Mouse (Mus musculus) spleen, embryonic (tissue): Measurements from ENCODE around the gene Matn4.
"Not testable (repeated sequence)": the region's sequence is repeated elsewhere in the genome, so short reads cannot be mapped to it uniquely, and the experiment has no call there.

Source experiments
- CTCF ChIA-PET: fragments of 350-600 bp; sonication (Branson Sonifier 250); formaldehyde crosslinking; loops from one replicate; lab custom pipeline; 2022; lab: Charles Lee

Gene Matn4

DNA sequence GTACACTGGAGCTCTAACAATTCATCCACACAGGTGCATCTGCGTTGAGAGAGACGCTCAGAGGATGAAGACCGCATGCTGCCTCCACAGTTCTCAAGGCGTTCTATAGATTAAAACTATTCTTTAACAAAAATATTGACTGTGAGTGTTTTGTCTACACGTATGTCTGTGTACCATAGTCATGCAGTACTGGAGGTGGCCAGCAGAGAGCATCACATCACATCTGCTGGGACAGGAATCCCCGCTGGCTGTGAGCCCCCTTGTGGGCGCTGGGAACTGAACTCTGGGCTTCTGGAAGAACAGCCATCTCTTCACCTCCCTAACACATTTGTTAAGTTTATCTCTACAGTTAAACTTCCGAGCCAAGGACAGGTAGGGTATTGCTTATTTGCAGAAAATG lies 23.2 kb downstream of the Matn4 start:
- CTCF ChIA-PET = no interaction called here

DNA sequence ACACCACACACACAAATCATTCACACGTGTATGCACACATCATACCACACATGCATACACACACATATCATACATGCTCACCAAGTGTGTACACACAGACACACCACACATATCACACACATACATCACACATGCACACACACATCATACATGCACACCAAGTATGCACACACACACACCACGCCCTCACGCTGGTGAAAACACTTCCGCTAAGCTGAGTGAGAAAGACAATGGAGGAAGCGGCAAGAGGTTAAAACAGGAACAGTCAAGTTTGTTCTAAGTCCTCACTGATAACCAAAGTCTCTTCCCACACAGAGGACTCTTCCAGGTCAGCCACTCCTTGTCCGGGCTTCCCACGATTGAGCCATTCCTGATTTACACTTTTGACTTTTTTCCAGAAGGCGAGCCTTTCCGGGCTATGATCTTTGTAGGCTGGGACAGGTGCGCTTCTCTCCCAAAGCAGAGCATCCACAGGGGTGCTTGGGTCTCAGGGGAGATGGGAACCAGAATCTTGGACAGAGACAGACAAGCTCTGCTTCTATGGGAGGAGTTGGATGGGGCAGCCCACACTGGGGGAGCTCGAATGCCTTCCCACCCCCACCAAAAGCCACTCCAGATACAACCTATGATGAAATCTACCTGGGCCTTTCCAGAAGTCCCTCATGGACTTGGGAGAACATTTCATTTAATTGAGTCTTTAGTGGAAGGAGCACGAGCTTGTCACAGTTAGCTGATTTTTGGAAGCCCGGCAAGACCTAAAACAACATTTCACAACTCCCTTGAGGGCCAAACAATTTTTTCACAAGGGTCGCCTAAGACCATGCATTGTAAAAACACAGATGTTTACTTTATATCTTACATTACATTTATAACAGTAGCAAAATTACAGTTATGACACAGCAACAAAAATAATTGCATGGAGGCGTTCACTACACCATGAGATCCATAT lies 27.2 kb downstream of the Matn4 start:
- CTCF ChIA-PET = interaction anchor here (0.6 kb wide), 1 partner anchor 170 kb away, joined by 4 read pairs; no protein-coding TSS in a partner anchor

DNA sequence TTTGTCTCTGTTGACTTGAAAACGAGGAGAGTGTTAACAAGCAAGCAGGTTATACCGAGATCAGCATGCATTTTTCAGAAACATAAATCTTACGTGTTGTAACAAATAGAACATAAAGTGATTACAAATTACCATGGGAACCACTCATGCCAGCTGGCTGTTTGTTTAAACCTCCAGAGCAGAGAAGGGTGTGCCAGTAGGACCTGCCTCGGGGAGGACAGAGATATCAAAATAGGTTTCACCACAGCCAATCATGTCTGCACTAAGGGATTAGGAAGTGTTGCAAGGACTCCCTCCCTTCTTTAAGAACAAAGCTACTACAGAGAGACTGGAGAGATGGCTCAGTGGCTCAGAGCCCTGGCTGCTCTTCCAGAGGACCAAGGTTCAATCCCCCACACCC lies 31.8 kb downstream of the Matn4 start:
- CTCF ChIA-PET = interaction anchor here (1.0 kb wide), 1 partner anchor 16 kb away, joined by 3 read pairs; no protein-coding TSS in a partner anchor

DNA sequence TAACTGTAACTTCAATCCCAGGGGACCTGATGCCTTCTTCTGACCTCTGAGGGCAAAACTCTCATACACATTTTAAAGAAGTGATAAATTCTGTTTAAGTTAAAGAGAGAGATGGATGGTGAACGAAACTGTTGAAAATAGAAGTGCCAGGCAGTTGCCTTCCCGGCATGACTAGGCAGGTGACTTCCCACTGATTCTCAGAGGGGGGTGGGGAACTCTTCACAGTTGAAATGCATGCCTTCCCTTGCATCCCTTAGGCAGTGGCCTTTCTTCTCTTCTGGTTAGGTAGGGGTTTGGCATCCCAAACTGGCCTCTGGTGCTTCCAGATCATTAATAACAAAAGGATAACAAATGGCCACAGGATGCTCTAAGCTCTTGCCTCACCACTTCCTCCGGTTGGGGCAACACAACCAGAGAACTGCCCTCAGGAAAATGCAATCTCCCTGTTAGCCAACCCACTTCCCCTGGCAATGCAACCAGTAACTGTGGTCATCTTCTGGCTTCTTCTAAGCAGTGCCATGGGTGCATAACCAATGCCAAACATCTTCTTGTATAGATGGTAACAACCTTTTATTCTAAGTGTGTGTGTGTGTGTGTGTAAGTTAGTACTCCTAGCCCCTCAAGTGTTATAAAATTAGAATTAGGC lies 32.4 kb downstream of the Matn4 start:
- CTCF ChIA-PET = interaction anchor here (0.7 kb wide), 1 partner anchor 75 kb away, joined by 3 read pairs; no protein-coding TSS in a partner anchor

DNA sequence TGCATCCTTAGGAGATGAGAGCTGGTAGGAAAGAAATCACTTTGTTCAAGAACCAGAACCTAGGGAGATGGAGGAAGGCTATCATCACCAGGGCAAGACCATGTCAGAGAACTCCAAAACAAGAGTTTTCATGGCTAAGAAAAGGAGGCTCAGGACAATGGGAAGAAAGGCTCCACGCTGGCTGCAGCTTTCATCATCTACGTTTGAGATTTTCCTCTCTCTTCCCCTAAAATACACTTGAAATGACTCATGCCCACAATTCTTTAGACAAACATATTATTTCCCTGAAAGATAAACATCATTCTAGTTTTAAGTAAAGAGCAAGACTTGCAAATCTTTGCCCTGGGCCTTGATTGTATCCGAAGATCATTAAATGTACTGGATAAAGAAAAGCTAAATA lies 33.6 kb downstream of the Matn4 start:
- CTCF ChIA-PET = interaction anchor here (0.7 kb wide), 1 partner anchor 1469 kb away, joined by 3 read pairs; no protein-coding TSS in a partner anchor

DNA sequence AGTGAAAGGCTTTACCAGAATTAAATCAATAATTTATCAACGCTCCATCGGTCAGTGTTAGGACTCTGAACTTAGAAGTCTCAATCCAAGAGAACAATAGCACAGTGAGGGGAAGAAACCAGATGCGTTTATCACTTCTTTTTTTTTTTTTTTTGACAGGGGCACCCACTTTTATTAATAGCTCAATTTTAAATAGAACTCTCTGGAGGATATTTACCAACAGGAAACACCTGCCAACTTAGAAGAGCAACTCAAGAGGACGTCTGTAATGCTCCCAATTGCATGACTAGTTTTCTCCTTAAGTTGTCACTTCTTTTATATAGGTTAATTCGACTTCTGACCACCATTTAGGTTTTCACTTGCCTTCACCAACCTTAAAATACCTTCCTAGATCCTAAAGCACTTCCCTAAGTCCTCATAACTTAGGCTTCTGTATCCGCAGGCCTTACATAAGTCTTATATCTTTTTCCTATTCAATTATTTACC lies 36.3 kb downstream of the Matn4 start:
- CTCF ChIA-PET = interaction anchor here (0.7 to 1.9 kb wide), 2 partner anchors 21 to 24 kb away, joined by 5 to 14 read pairs; no protein-coding TSS in a partner anchor

DNA sequence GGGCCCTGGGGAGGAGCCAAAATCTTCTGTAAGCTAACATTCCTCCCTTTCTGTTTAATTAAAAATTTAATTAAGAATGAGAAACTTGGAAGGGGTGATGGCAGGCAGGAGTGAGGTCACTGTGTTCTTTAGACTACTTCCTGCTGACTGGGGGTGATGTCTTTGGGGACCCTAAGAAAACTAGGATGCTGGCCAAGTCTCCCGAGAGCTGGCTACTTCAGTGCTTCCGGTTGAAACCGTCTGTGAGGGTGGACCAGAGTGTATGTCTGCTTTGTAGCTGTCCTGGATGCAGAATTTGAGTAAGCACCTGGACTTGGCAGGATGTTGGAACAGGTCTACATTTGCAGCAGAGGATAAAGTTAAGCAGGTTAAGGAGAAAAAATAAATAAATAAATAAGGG lies 38.0 kb downstream of the Matn4 start:
- CTCF ChIA-PET = interaction anchor here (0.7 to 1.9 kb wide), 4 partner anchors 8 to 515 kb away, joined by 4 to 5 read pairs (median 5); no protein-coding TSS in a partner anchor

DNA sequence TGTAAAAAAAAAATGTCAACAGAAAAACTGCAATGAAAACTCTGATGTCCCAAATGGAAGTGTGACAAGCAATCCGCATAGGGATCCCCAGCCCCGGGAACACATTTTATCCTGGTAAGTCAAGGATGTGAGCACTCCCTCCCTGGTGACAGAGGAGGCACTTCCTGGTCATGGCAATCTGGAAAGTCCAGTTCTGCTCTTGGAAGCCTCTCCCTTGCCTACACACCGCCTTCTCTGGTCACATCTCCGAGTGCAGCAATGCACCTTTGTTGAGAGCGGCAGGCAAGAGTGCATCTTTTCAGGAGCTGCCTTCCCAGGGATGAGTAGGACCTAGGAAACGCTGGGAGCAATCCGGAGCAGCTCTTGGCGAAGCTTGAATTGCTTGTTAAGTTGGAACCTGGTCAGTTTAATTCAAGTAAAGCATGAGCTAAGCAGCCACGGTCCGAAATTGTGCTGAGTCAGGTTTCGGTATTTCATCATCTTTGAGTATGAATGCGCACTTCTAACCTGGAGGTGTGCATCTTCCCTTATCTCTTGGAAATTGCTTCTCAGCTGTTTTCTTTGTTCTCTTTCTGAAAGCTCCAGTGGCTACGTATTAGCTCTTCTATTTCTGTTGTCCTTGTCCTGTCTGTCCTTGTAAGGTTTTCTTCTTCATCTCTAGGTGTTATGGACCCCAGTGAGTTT lies 43.8 kb downstream of the Matn4 start:
- CTCF ChIA-PET = no interaction called here

DNA sequence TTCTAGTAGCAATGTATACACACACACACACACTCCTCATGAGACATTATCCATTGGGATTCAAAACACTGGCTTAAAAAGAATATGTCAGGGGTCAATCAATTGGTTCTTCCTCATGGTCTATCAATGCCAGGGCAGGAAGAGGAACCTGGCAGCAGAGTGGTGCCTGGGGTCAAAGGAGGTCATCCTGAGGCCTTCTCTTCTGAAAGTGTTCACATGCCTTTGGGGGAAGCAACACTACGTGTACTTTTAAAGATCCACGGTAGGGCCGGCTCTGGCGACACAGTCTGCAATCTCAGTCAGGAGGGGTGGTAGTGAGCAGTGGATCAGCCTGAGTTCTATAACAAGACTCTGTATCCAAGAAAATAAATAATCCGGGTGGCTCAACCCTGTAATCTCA lies 45.3 kb downstream of the Matn4 start:
- CTCF ChIA-PET = interaction anchor here (1.4 kb wide), 1 partner anchor 8 kb away, joined by 4 read pairs; no protein-coding TSS in a partner anchor

DNA sequence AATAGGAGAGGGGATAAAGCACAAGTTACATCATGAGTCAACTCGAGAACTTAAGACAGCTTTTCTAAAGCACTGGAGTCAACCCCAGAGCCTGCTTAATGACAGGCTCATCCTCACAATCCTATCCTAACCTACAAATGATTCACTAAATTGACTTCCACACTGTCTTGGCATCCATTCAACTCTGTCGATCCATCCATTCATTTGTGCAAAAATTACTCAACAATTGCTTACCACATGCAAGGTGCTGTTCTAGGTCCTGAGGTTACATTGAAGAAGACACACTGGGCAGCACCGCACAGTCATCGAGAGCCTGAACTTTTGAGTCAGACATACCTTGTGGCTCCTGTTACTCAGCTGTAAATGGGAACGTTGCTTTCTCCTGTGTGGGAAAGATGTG lies 45.9 kb downstream of the Matn4 start:
- CTCF ChIA-PET = interaction anchor here (0.7 to 1.4 kb wide), 3 partner anchors 9 to 502 kb away, joined by 3 to 4 read pairs (median 3); no protein-coding TSS in a partner anchor

DNA sequence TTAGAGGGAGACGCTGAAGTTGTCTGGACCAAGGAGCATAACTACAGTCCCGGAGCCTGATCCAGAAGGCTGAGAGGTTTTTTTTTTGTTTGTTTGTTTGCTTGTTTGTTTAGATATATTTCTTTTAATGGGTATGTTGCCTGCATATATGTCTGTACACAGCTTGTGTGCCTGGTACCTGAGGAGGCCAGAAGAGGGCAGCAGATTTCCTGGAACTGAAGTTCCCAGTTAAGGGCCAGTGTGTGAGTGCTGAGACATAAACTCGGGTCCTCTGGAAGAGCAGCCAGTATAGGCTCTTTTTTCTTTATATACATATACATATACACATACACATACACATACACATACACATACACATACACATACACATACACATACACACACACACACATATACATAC lies 46.6 kb downstream of the Matn4 start:
- CTCF ChIA-PET = interaction anchor here (1.4 kb wide), 1 partner anchor 9 kb away, joined by 4 read pairs; no protein-coding TSS in a partner anchor

DNA sequence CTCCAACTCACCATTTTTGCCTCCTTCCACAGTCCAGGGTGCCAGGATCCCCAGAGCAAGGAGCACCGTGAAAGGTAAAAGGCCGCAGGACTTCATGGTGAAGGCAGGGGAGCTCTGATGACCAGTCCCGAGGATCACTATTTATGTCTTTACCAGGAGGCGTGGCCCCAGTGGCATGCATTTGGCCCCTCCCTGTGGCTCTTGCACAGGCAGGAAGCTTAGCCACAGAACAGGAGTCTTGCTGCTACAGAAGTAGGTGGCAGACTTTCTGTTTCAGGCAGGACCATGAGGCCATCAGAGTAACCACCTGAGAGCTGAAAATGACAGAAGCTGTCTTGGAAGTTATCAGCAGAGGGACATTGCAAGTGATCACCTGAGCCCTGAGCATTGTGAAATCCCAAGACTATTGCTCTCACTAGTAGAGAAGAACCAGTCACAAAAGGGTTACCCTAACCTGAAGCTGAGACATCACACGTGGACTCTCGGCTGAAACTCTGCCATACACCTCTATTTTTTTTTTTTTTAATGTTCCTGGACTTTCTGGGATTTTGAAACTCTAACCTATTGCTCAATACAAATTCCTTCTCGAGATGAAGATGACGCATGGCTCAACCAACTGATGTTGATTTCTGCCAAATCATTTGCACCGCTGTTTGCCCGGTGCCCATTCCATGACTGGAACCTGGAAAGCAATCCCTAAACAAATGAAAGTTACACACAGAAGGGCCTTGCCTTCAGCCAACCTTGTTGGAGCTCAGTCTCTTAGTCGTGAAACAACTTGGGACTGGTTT lies 48.6 kb downstream of the Matn4 start:
- CTCF ChIA-PET = interaction anchor here (0.8 kb wide), 1 partner anchor 34 kb away, joined by 4 read pairs; no protein-coding TSS in a partner anchor

DNA sequence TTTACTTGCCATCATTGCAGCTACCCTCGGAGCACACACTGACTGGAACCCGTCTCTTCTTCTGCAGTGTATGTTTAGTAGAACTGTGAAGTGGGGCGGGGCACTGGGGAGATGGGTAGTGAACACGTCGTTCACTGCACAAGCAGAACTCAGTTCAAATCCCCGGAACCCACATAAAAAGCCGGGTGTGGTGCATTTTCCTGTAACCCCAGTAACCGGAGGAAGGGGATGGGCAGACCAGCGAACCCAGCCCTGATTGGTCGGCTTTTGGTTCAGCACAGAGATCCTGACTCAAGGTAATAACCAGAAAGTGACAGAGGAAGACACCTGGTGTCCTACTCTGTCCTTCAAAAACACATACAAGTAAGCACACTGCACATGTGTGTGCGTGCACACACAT lies 51.6 kb downstream of the Matn4 start:
- CTCF ChIA-PET = no interaction called here

DNA sequence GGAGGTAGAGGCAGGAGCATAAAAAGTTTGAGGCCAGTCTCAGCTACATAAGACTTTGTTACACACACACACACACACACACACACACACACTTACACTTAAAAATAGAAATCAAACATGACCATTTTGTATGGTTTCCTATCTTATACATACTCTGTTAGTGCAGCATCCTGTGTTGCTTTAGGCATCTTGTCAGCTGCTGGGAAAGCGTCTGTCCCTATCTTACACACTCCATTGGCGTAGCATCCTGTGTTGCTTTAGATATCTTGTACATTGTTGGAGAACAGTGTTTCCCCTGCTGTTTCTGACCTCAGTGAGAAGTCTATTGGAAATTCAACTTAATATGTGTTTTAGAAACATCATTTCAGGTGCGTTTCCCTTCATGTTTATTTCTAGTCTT lies 52.3 kb downstream of the Matn4 start:
- CTCF ChIA-PET = no interaction called here

DNA sequence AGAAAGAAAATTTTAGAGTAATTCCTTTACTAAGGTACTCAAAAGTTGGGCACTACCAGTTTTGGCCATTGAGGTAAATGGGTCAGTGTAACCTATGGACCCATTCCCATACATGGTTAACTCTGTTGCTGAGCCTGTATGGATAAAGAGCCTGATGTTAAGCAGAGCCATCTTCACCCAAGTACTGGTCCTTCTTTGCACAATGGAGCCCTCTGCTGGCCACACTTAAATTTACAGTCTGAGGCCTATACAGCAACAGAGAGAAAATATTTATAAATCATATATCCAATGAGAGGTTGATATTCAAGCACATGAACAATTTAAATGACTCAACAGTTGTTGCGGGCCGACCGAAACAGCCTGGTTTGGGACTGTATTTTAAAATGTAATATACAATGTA lies 56.0 kb downstream of the Matn4 start:
- CTCF ChIA-PET = no interaction called here

DNA sequence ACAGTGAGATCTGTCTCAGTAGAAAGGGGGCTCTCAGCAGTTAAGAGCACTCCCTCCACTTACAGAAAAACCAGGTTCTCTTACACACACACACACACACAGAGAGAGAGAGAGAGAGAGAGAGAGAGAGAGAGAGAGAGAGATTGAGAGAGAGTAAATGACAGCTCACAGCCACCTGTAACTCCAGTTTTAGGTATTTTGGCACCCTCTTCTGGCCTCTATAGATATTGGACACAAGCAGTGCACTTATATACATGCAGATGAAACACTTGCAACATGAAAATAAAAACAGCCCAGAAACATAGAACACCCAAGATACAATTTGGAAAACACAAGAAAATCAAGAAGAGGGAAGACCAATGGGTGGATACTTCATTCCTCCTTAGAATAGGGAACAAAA lies 57.3 kb downstream of the Matn4 start:
- CTCF ChIA-PET = not testable (repeated sequence)

DNA sequence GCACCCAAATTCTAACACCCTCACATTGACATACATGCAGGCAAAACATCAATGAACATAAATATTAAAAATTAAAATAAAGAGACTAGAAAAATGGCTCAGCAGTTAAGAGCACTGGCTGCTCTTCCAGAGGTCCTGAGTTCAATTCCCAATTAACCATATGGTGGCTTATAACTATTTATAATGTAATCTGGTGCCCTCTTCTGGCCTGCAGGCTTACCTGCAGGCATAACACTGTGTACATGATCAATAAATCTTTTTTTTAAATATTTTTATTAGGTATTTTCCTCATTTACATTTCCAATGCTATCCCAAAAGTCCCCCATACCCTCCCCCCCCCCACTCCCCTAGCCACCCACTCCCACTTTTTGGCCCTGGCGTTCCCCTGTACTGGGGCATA lies 61.2 kb downstream of the Matn4 start:
- CTCF ChIA-PET = interaction anchor here (0.6 kb wide), 2 partner anchors 30 to 142 kb away, joined by 6 to 9 read pairs; partner anchors contain the start of gene Dbndd2
